Mouse (Mus musculus) lung, postnatal 0 days (tissue): ENCODE results near the gene Hoxd13.

ENCODE experiments used
- CTCF ChIP-seq: IDR thresholded peaks from 2 replicates; pipeline ENCODE4 v1.5.1; 2016; ENCODE audit warnings: antibody characterized with exemption, mild to moderate bottlenecking
- EP300 ChIP-seq: IDR thresholded peaks from 2 replicates; pipeline ENCODE4 v1.6.1; 2016; ENCODE audit warnings: antibody characterized with exemption, mild to moderate bottlenecking, control low read depth

GRCm38 (mm10) chr2:74656632-74657021 is 11.5 kb upstream of the Hoxd13 start:
- no peak for TF ChIP-seq CTCF
- TF ChIP-seq EP300: no peak
